Mouse (Mus musculus): ENCODE data around the gene Cldn7.
A peak's percentile ranks its signal among the peaks of the same experiment; 100 is the strongest.

Cldn7 gene

GRCm38 (mm10) chr11:69933066-69933465 lies 31.5 kb upstream of the Cldn7 start:
- no peak for DNase-seq (ENCODE audit: low read depth, low spot score)

- DNase-seq (ENCODE audit: low read depth, low spot score), result peak; percentile 86
These were observed 30.4 kb upstream of the Cldn7 start for GRCm38 (mm10) chr11:69934169-69934568.

- no peak for DNase-seq (ENCODE audit: low read depth, low spot score)
These were observed 29.9 kb upstream of the Cldn7 start for GRCm38 (mm10) chr11:69934681-69935080.

- no peak for DNase-seq (ENCODE audit: low read depth, low spot score)
These were observed 29.3 kb upstream of the Cldn7 start, which contains the start of gene Ybx2 for GRCm38 (mm10) chr11:69935137-69935879. TSS of gene Ybx2 (plus strand) at chr11:69935796.

- DNase-seq (ENCODE audit: low read depth, low spot score), result no peak
These were observed 28.4 kb upstream of the Cldn7 start for GRCm38 (mm10) chr11:69936156-69936555.

GRCm38 (mm10) chr11:69936714-69937347 lies 27.7 kb upstream of the Cldn7 start:
- DNase-seq (ENCODE audit: low read depth, low spot score), result no peak

GRCm38 (mm10) chr11:69937385-69937784 lies 27.2 kb upstream of the Cldn7 start:
- no peak for DNase-seq (ENCODE audit: low read depth, low spot score)

- DNase-seq (ENCODE audit: low read depth, low spot score), result no peak
These were observed 26.7 kb upstream of the Cldn7 start for GRCm38 (mm10) chr11:69937834-69938233.

GRCm38 (mm10) chr11:69938401-69938979 lies 26.1 kb upstream of the Cldn7 start:
- no peak for DNase-seq (ENCODE audit: low read depth, low spot score)

- DNase-seq (ENCODE audit: low read depth, low spot score), result no peak
These were observed 25.4 kb upstream of the Cldn7 start for GRCm38 (mm10) chr11:69939181-69939580.

GRCm38 (mm10) chr11:69939731-69940130 lies 24.8 kb upstream of the Cldn7 start:
- DNase-seq (ENCODE audit: low read depth, low spot score), result no peak

- no peak for DNase-seq (ENCODE audit: low read depth, low spot score)
These were observed 23.6 kb upstream of the Cldn7 start for GRCm38 (mm10) chr11:69940962-69941361.

GRCm38 (mm10) chr11:69945216-69945615 lies 19.4 kb upstream of the Cldn7 start:
- no peak for DNase-seq (ENCODE audit: low read depth, low spot score)

GRCm38 (mm10) chr11:69945997-69946891 lies 18.3 kb upstream of the Cldn7 start:
- DNase-seq (ENCODE audit: low read depth, low spot score), result no peak

GRCm38 (mm10) chr11:69947337-69948065 lies 17.1 kb upstream of the Cldn7 start:
- no peak for DNase-seq (ENCODE audit: low read depth, low spot score)

- DNase-seq (ENCODE audit: low read depth, low spot score), result peak; percentile 40
These were observed 16.4 kb upstream of the Cldn7 start, which contains the start of gene Slc2a4 for GRCm38 (mm10) chr11:69948066-69948762. TSS of gene Slc2a4 (minus strand) at chr11:69948188.

- peak; percentile 76 for DNase-seq (ENCODE audit: low read depth, low spot score)
These were observed 15.8 kb upstream of the Cldn7 start for GRCm38 (mm10) chr11:69948763-69949150.

GRCm38 (mm10) chr11:69950807-69951459 lies 13.6 kb upstream of the Cldn7 start:
- peak; percentile 23 for DNase-seq (ENCODE audit: low read depth, low spot score)

GRCm38 (mm10) chr11:69952274-69952673 lies 12.3 kb upstream of the Cldn7 start:
- no peak for DNase-seq (ENCODE audit: low read depth, low spot score)

Data from 3T3-L1 (cell line).